Mouse (Mus musculus) lung, postnatal 0 days (tissue): ENCODE data around the gene Usp22. TPM values are rescaled to one million over a fixed set of nuclear protein-coding genes. Genes with fewer than 3 reads are reported as not detected.

Experiments used
- ATAC-seq: fragments of 200-750 bp; cut with Nextera tagmentation; 2 replicates; pipeline ENCODE4 v1.8.0; 2017; ENCODE audit warnings: moderate library complexity
- DNase-seq: peaks from one replicate; pipeline ENCODE4 v3.0.0-alpha.2; 2016; ENCODE audit warnings: low spot score
- H3K27ac ChIP-seq: fragments of 300-500 bp; sonication (generic); 2 replicates; pipeline ENCODE4 v1.5.1; 2014; ENCODE audit warnings: antibody characterized with exemption, mild to moderate bottlenecking, low read length, mixed read lengths
- H3K27me3 ChIP-seq: fragments of 300-500 bp; sonication (generic); replicated peaks from 2 replicates; pipeline ENCODE4 v1.6.1; 2014; ENCODE audit warnings: low read length, mixed read lengths; ENCODE audit not compliant: insufficient read depth
- H3K36me3 ChIP-seq: fragments of 300-500 bp; sonication (generic); 2 replicates; pipeline ENCODE4 v1.6.1; 2014; ENCODE audit warnings: low read length, mixed read lengths; ENCODE audit not compliant: insufficient read depth
- H3K4me1 ChIP-seq: fragments of 300-500 bp; sonication (generic); 2 replicates; pipeline ENCODE4 v1.6.1; 2014; ENCODE audit warnings: antibody characterized with exemption, low read depth, low read length, mixed read lengths; ENCODE audit not compliant: insufficient read depth
- H3K4me2 ChIP-seq: fragments of 300-500 bp; sonication (generic); replicated peaks from 2 replicates; pipeline ENCODE4 v1.6.1; 2014; ENCODE audit warnings: low read depth, mild to moderate bottlenecking, low read length, moderate library complexity, mixed read lengths
- H3K4me3 ChIP-seq: fragments of 300-500 bp; sonication (generic); 2 replicates; pipeline ENCODE4 v1.5.1; 2014; ENCODE audit warnings: low read depth, low read length
- H3K9ac ChIP-seq: fragments of 300-500 bp; sonication (generic); replicated peaks from 2 replicates; pipeline ENCODE4 v1.6.1; 2014; ENCODE audit warnings: low read depth, mild to moderate bottlenecking
- H3K9me3 ChIP-seq: fragments of 300-500 bp; sonication (generic); 2 replicates; pipeline ENCODE4 v1.6.1; 2016; ENCODE audit warnings: low read length, mixed read lengths
- CTCF ChIP-seq: IDR thresholded peaks from 2 replicates; pipeline ENCODE4 v1.5.1; 2016; ENCODE audit warnings: antibody characterized with exemption, mild to moderate bottlenecking
- EP300 ChIP-seq: IDR thresholded peaks from 2 replicates; pipeline ENCODE4 v1.6.1; 2016; ENCODE audit warnings: antibody characterized with exemption, mild to moderate bottlenecking, control low read depth
- WGBS: fragments of 180-500 bp; shearing (Covaris S2); extraction: QIAGEN DNeasy Blood & Tissue Kit; methylation state at CpG from one replicate; pipeline ENCODE4 v1.1.7; 2014; 5-methylcytosine and 5-hydroxymethylcytosine counted together
- polyA plus RNA-seq: library from polyadenylated mRNA; unstranded; fragments of >200 nt; fragmentation: Nextera tagmentation; extraction: Ambion mirVana; gene quantifications from 2 replicates; pipeline ENCODE4 v1.2.1, GENCODE M21; 2015

Usp22 gene
- polyA plus RNA-seq, 1 experiment from 2014 or later = 38.4 TPM

DNA sequence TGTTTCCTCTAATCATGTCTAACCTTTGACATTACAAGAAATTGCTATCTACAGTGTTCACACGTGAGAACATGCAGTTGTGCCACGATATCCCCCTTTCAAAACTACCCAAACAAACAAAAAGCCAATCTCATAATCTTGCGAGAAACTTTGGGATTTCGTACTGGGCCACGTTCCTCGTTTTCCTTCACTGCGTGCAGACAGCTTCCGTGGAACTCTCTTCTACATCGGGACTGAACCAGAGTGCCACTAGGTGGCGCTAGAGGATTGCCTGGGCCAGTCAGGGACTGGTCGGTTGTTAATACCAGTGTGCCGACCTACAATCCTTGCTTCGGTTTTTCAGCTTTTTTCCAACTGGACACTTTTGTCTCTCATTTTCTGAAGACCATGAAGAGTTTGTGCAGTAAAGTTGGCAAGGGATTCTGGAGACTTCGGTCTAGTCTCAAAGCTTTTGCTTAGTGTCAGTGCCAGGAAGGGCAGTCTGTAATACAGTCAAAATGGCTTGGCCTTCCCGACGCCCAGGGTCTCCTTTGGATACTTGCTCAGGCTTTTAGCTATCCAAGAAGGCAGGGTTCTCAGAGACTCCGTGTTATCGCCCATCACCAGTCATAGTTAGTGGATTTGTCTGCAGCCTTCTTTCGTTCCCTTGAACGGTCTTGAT, 70.5 kb downstream of the Usp22 start:
- H3K4me1 ChIP-seq = no peaks in the 10 kb centered on the region
- ATAC-seq = peak; percentile 91
- H3K9ac ChIP-seq = no peak overlapping the region
- WGBS = 21% methylated on average over 20 of the region's 20 CpGs
- H3K27ac ChIP-seq = no peak overlapping the region
- DNase-seq = peak; percentile 93
- H3K4me2 ChIP-seq = no peak overlapping the region
- no peaks in the 10 kb centered on the region for H3K27me3 ChIP-seq
- no peaks in the 10 kb centered on the region for H3K36me3 ChIP-seq
- H3K4me3 ChIP-seq = no peak overlapping the region
- TF ChIP-seq EP300 = no peak
- TF ChIP-seq CTCF = peak; percentile 100
- no peaks in the 10 kb centered on the region for H3K9me3 ChIP-seq

DNA sequence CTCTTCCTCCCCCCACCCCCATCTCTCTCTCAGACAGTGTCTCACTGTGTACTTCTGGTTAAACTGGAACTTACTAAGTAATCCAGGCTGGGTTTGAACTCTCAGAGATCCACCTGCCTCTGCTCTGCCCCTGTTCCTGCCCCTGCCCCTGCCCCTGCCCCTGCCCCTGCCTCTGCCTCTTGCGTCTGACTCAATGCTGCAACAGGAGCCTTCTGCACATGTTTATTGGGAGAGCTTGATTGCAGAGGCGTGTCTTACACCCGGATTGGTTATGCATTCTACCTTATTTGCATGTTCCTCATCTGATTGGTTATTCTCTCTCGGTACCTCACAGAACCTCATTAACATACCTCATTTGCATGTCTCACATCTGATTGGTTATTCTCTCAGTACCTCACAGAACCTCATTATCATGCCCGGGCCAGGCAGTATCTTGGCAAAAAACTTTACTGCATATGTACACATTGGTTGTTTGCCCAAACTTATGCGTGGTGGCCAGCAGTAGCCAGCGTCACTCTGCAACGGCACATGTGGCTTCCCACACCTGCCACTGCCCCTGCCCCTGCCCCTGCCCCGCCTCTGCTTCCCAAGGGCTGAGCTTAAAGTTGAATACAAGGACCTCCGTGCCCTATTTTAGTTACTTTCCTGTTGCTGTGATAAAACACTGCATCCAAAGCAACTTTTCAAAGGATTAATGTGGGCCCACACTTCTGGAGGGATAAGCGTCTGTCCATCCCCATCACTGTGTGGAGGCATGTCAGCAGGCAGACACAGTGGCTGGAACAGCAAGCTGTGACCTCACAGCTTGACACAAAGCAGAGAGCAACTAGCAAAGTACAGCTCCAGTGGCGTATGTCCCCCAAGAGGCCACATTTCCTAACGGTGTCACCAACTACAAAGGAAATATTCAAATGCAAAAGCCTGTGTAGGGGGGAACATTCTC, 72.2 kb downstream of the Usp22 start:
- no peaks in the 10 kb centered on the region for H3K4me1 ChIP-seq
- no peak overlapping the region for H3K4me3 ChIP-seq
- no peaks in the 10 kb centered on the region for H3K27me3 ChIP-seq
- no peak overlapping the region for H3K27ac ChIP-seq
- H3K36me3 ChIP-seq = no peaks in the 10 kb centered on the region
- ATAC-seq (no peak), DNase-seq (peak; percentile 25)
- 68% methylated on average over 12 of the region's 13 CpGs for WGBS
- no peaks in the 10 kb centered on the region for H3K9me3 ChIP-seq
- TF ChIP-seq EP300 = no peak
- no peak for TF ChIP-seq CTCF
- no peak overlapping the region for H3K4me2 ChIP-seq
- H3K9ac ChIP-seq = no peak overlapping the region

Other genes with a start within 250 kb of the Usp22 start
- 97.1 and 106 TPM in 2 replicates for gene Map2k3, start 243.0 kb downstream of the Usp22 start, polyA plus RNA-seq
- gene Kcnj12, start 152.5 kb downstream of the Usp22 start, polyA plus RNA-seq = 0.33 and 0.61 TPM in 2 replicates
- gene Tnfrsf13b, start 48.3 kb downstream of the Usp22 start, polyA plus RNA-seq = 8.5 and 10.8 TPM in 2 replicates
- 7.3 and 7.8 TPM in 2 replicates for gene Aldh3a1, start 32.5 kb upstream of the Usp22 start, polyA plus RNA-seq
- 67.4 and 68.4 TPM in 2 replicates for gene Aldh3a2, start 92.4 kb upstream of the Usp22 start, polyA plus RNA-seq
- 0.19 and 0.20 TPM in 2 replicates for gene Slc47a2, start 167.8 kb upstream of the Usp22 start, polyA plus RNA-seq
- 2.9 and 3.0 TPM in 2 replicates for gene Slc47a1, start 203.3 kb upstream of the Usp22 start, polyA plus RNA-seq